Comparison of ENCODE assay signal across 8 mouse cellular contexts in the genomic region with DNA sequence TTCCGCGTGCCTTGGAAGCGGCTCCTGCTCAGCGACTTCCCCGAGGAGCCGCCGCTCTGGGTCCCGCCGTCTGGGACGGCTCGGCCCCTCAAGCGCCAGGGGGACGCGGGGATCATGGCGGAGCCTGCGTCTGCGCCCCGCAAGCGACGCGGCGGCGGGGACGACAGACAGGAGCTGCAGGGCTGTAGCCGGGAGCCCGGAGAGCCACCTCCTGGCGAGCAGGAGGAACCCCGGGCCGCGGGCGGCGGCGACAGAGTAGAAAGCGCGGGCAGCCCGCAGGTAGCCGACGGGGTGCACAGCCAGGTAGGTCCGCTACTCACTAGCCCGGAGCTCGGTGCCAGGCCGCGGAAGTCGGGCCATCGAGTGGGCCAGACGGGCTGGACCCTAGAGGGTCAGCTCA. TPM values are rescaled to one million over a fixed set of nuclear protein-coding genes. Genes with fewer than 3 reads are reported as not detected.
DNase-seq lines count a peak whose midpoint lies in the region; ATAC-seq and TF ChIP-seq lines count a peak whose summit lies in the region.
"Not testable (repeated sequence)": the region's sequence is repeated elsewhere in the genome, so short reads cannot be mapped to it uniquely, and the experiment has no call there.

No protein-coding gene starts in this region.

- DNase-seq in Patski (ENCODE audit: low read depth, low spot score): not testable (repeated sequence)
- DNase-seq in cerebellum, postnatal 4 days (ENCODE audit: low spot score in 2 of 2): peak; percentile 28 to 54
- DNase-seq in gastrocnemius, adult 8-10 months (ENCODE audit: low spot score in 2 of 2): peak; percentile 12 to 52
- peak; percentile 74 for DNase-seq in induced T-regulatory cell, adult 2 months (ENCODE audit: low read depth)
- peak; percentile 32 to 49 for DNase-seq in left cerebral cortex, postnatal 25 days (ENCODE audit: low spot score in 2 of 2)
- peak; percentile 22 to 41 for DNase-seq in right cerebral cortex, adult 2 months (ENCODE audit: low spot score in 2 of 2)
- DNase-seq in urinary bladder, adult 18-20 months (ENCODE audit: low spot score in 2 of 2): peak; percentile 20 to 62

- peak; percentile 54 for ATAC-seq in Patski

- H3K36me3 ChIP-seq in megakaryocyte, embryonic 14.5 days (replicated peaks; ENCODE audit: low read length): not testable (repeated sequence)

- peak overlapping the region; percentile 96 for H3K4me3 ChIP-seq in megakaryocyte, embryonic 14.5 days (replicated peaks)

- CTCF ChIA-PET in Patski (lab: Charles Lee): not testable (repeated sequence)

- peaks cover 37% of the 10 kb centered on the region for H3K4me1 ChIP-seq in megakaryocyte, embryonic 14.5 days

- not testable (repeated sequence) for H3K9me3 ChIP-seq in megakaryocyte, embryonic 14.5 days

- POLR2A ChIA-PET in Patski (lab: Charles Lee): interaction anchor here (0.6 kb wide), 2 partner anchors 135 to 321 kb away, joined by 3 read pairs; no protein-coding TSS in a partner anchor

- not testable (repeated sequence) for H3K27me3 ChIP-seq in Patski; megakaryocyte, embryonic 14.5 days (replicated peaks)

- peak; percentile 28 for TF ChIP-seq CTCF in Patski (IDR thresholded peaks at IDR 0.05)

- intact Hi-C loops in left cerebral cortex, postnatal 25 days (cut with DNase I): loop anchor here (2.0 kb wide), 1 partner anchor 83 kb away; the partner anchor contains the start of genes Nmrk1 and Ostf1

- in situ Hi-C loops in Patski (cut with MboI; ENCODE audit: low pct_unique_long_range_greater_than_20kb): not testable (repeated sequence)

RNA-seq across cellular contexts. Expression of gene D030056L22Rik, which starts 0.4 kb away (rescaled TPM):
- polyA plus RNA-seq in Patski (2021): 51.9 TPM
- total RNA-seq in gastrocnemius, adult 8-10 months (2022): 1 to 10 TPM; 3.1 to 4.1 (median 3.3) TPM
- total RNA-seq in left cerebral cortex, postnatal 25 days (2021): 10 to 100 TPM; 20.3 to 22.1 TPM
- 7.6 and 14.4 TPM in 2 replicates for polyA plus RNA-seq in megakaryocyte, embryonic 14.5 days (2012; ENCODE audit: insufficient read depth, low replicate concordance)

RNA-seq across cellular contexts. Expression of gene Trpm6, which starts 36.4 kb away (rescaled TPM):
- polyA plus RNA-seq in Patski (2021): 0.67 TPM
- under 1 TPM in 2 of 4 experiments, not detected in 2; 0.07 to 0.11 TPM for total RNA-seq in gastrocnemius, adult 8-10 months (2022)
- total RNA-seq in left cerebral cortex, postnatal 25 days (2021): under 1 TPM; 0.48 to 0.50 TPM
- polyA plus RNA-seq in megakaryocyte, embryonic 14.5 days (2012; ENCODE audit: insufficient read depth, low replicate concordance): not detected in 2 replicates

RNA-seq across cellular contexts. Expression of gene Carnmt1, which starts 42.8 kb away (rescaled TPM):
- 17.5 TPM for polyA plus RNA-seq in Patski (2021)
- total RNA-seq in gastrocnemius, adult 8-10 months (2022): 100 to 1,000 TPM; 103 to 147 (median 134) TPM
- 10 to 100 TPM; 11.1 to 11.6 TPM for total RNA-seq in left cerebral cortex, postnatal 25 days (2021)
- 8.3 and 8.8 TPM in 2 replicates for polyA plus RNA-seq in megakaryocyte, embryonic 14.5 days (2012; ENCODE audit: insufficient read depth, low replicate concordance)

Comparison
In these comparisons a context has a peak if more than half of its experiments do, and no peak if none do; other contexts are left out.
1. RNA of gene D030056L22Rik, which starts 0.4 kb away (total RNA-seq): 20.3 to 22.1 TPM in left cerebral cortex, postnatal 25 days; 3.1 to 4.1 TPM in gastrocnemius, adult 8-10 months; every median in the first group is over 4 times any median in the second.
2. RNA of gene Carnmt1, which starts 42.8 kb away (total RNA-seq): 103 to 147 TPM in gastrocnemius, adult 8-10 months; 11.1 to 11.6 TPM in left cerebral cortex, postnatal 25 days; every median in the first group is over 4 times any median in the second.